Mouse (Mus musculus) brain, adult 10 weeks (tissue): ENCODE results near the gene Lat. TPM values are rescaled to one million over a fixed set of nuclear protein-coding genes. Genes with fewer than 3 reads are reported as not detected.

Experiments used
- polyA plus RNA-seq: library from polyadenylated mRNA; stranded (reverse); fragments of 350-450 nt; fragmentation: Illumina TruSeq; extraction: RNeasy Lipid Tissue Mini Kit (QIAGEN cat#74804); gene quantifications from one replicate; pipeline ENCODE4 v1.2.3, GENCODE M21; 2015; ENCODE audit warnings: low read depth, low replicate concordance

Gene Lat
- polyA plus RNA-seq, result 1.1 TPM

GRCm38 (mm10) chr7:126369393-126369792, at the start of gene Lat:
Lat (minus strand) TSS chr7:126369570.

GRCm38 (mm10) chr7:126414725-126415124, 45.4 kb upstream of the Lat start, which contains the start of gene Cd19:
Cd19 (minus strand) TSS chr7:126414889.

GRCm38 (mm10) chr7:126396298-126397119, 27.1 kb upstream of the Lat start, which contains the start of gene Nfatc2ip:
Nfatc2ip (minus strand) TSS chr7:126396737.

GRCm38 (mm10) chr7:126377278-126378158, 8.1 kb upstream of the Lat start, which contains the start of gene Spns1:
Spns1 (minus strand) TSS chr7:126377450.

Other genes starting within 250 kb of the Lat start
- gene Xpo6, start 169.1 kb downstream of the Lat start, polyA plus RNA-seq, result 63.4 TPM
- gene Sbk1, start 97.0 kb downstream of the Lat start, polyA plus RNA-seq, result 46.9 TPM
- gene Spns1, start 7.9 kb upstream of the Lat start, polyA plus RNA-seq, result 62.2 TPM
- gene Nfatc2ip, start 27.2 kb upstream of the Lat start, polyA plus RNA-seq, result 4.5 TPM
- not detected for gene Cd19, start 45.3 kb upstream of the Lat start, polyA plus RNA-seq
- 11.4 TPM for gene Rabep2, start 59.2 kb upstream of the Lat start, polyA plus RNA-seq
- gene Atp2a1, start 93.5 kb upstream of the Lat start, polyA plus RNA-seq, result 3.4 TPM
- 59.1 TPM for gene Sh2b1, start 105.9 kb upstream of the Lat start, polyA plus RNA-seq
- gene Tufm, start 117.8 kb upstream of the Lat start, polyA plus RNA-seq, result 89.6 TPM
- gene Atxn2l, start 133.9 kb upstream of the Lat start, polyA plus RNA-seq, result 90.7 TPM
- gene Eif3c, start 196.8 kb upstream of the Lat start, polyA plus RNA-seq, result 135 TPM
- gene Apobr, start 215.4 kb upstream of the Lat start, polyA plus RNA-seq, result 0.80 TPM
- gene Cln3, start 216.2 kb upstream of the Lat start, polyA plus RNA-seq, result 21.6 TPM
- gene Il27, start 225.4 kb upstream of the Lat start, polyA plus RNA-seq, result not detected